Mouse (Mus musculus): ENCODE data around the gene Herpud1. TPM values are rescaled to one million over a fixed set of nuclear protein-coding genes. Genes with fewer than 3 reads are reported as not detected.

The Herpud1 gene
- polyA plus RNA-seq (2017; shearing (Covaris generic)), result 100 to 1,000 TPM in 1 of 2 experiments, 10 to 100 TPM in 1; 93.6 to 104 TPM

DNA sequence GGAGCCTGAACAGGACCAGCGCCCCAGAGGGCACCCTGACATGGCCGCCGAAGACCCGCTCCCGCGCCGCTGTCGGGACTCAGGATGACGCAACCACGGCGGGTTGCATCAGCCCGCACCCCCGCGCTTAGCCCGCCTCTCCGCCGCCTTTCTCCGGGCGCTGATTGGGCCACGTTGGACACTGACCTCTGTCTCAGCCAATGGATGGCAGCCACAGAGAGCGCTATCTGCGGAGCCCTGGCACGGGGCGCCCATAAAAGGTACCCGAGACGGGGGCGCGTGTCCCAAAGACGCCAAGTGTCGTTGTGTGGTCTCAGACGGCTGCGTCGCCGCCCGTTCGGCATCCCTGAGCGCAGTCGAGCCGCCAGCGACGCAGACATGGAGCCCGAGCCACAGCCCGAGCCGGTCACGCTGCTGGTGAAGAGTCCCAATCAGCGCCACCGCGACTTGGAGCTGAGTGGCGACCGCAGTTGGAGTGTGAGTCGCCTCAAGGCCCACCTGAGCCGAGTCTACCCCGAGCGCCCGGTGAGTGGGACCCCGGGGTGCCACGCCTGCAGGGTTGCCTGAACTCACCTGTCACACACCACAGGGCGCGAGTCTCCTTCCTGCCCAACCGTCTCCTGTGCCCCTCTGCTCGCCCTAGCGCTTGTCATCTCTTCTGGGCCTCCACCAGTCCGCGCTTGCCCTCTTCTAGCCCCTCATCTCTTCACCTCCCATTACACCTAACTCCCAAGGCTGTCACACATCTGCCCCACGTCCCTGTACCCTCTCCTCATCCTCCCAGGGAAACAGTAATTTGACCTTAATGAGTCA, at the start of gene Herpud1:
TSS of gene Herpud1 (plus strand) at position 225 of the 813 bp plus-strand sequence.

DNA sequence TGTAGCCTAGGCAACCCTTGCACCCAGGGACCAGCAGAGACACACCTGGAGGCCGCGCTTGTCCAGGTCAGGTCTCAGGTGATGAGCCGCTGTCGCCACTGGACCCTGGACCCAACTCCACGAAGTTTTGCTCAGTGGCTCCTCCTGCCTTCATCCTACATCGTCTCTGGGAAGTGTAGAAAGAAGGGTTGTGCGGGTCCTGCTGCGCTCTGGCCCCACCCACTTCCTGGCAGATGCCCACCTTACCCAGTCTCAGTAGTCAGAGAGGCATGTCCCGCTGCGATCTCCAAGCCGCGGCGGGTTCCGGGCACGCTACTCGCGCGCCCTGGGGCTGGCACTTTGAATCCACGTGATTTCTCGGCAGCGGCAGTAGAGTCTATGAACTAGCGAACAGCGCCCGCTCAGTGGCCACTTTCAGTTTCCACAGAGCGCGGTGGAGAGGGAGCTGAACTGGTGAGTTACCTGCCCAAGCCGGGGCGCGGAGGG, 47.8 kb downstream of the Herpud1 start, which contains the start of gene Nlrc5:
TSS of gene Nlrc5 (plus strand) at position 376 of the 486 bp plus-strand sequence.

Other genes starting within 250 kb of the Herpud1 start
- gene Mt4, start 249.2 kb upstream of the Herpud1 start, polyA plus RNA-seq (2017; shearing (Covaris generic)), result not detected
- gene Mt3, start 233.8 kb upstream of the Herpud1 start, polyA plus RNA-seq (2017; shearing (Covaris generic)), result 1 to 10 TPM in 1 of 2 experiments, under 1 TPM in 1; 0.45 to 2.3 TPM
- 1 to 10 TPM; 2.1 to 6.2 TPM for gene Mt2, start 213.8 kb upstream of the Herpud1 start, polyA plus RNA-seq (2017; shearing (Covaris generic))
- gene Mt1, start 207.4 kb upstream of the Herpud1 start, polyA plus RNA-seq (2017; shearing (Covaris generic)), result 10 to 100 TPM in 1 of 2 experiments, 1 to 10 TPM in 1; 5.7 to 16.7 TPM
- gene Nup93, start 171.9 kb upstream of the Herpud1 start, polyA plus RNA-seq (2017; shearing (Covaris generic)), result 10 to 100 TPM; 32.6 to 33.9 TPM
- gene Slc12a3, start 57.2 kb upstream of the Herpud1 start, polyA plus RNA-seq (2017; shearing (Covaris generic)), result under 1 TPM in 1 of 2 experiments, not detected in 1; 0.06 TPM
- 100 to 1,000 TPM; 136 to 239 TPM for gene Nlrc5, start 47.9 kb downstream of the Herpud1 start, polyA plus RNA-seq (2017; shearing (Covaris generic))
- 1 to 10 TPM; 1.6 to 2.9 TPM for gene Cpne2, start 146.6 kb downstream of the Herpud1 start, polyA plus RNA-seq (2017; shearing (Covaris generic))
- gene Rspry1, start 215.5 kb downstream of the Herpud1 start, polyA plus RNA-seq (2017; shearing (Covaris generic)), result 10 to 100 TPM; 50.4 to 53.6 TPM
- 10 to 100 TPM; 80.2 to 86.0 TPM for gene Fam192a, start 215.6 kb downstream of the Herpud1 start, polyA plus RNA-seq (2017; shearing (Covaris generic))